Mouse (Mus musculus): ENCODE data around the gene Dydc1. TPM values are rescaled to one million over a fixed set of nuclear protein-coding genes. Genes with fewer than 3 reads are reported as not detected.

The Dydc1 gene
- polyA plus RNA-seq, 1 experiment from 2014 or later = not detected

GRCm38 (mm10) chr14:41102269-41102668 lies 29.6 kb downstream of the Dydc1 start:
- H3K27ac ChIP-seq = no peak overlapping the region
- no peak for ATAC-seq
- no peak overlapping the region for H3K4me3 ChIP-seq (replicated peaks)
- H3K36me3 ChIP-seq = no peaks in the 10 kb centered on the region
- WGBS = 82% methylated on average over 2 of the region's 2 CpGs
- no peaks in the 10 kb centered on the region for H3K4me1 ChIP-seq (replicated peaks)
- H3K9ac ChIP-seq (replicated peaks) = no peak overlapping the region
- no peaks in the 10 kb centered on the region for H3K9me3 ChIP-seq
- H3K27me3 ChIP-seq = no peaks in the 10 kb centered on the region
- H3K4me2 ChIP-seq (replicated peaks) = no peak overlapping the region

- H3K9ac ChIP-seq (replicated peaks) = no peak within 1 kb of the TSS
- H3K4me3 ChIP-seq (replicated peaks) = no peak within 1 kb of the TSS
- no peak within 1 kb of the TSS for H3K4me2 ChIP-seq (replicated peaks)
- no peaks in the 10 kb centered on the region for H3K4me1 ChIP-seq (replicated peaks)
- 83% methylated on average over 10 of the region's 10 CpGs for WGBS
- H3K27me3 ChIP-seq = no peaks in the 10 kb centered on the region
- H3K27ac ChIP-seq = no peak within 1 kb of the TSS
- ATAC-seq = no peak
- H3K36me3 ChIP-seq = no peaks in the 10 kb centered on the region
- H3K9me3 ChIP-seq = no peaks in the 10 kb centered on the region
Observed at GRCm38 (mm10) chr14:41104853-41105444, 32.2 kb downstream of the Dydc1 start, which contains the start of gene Mat1a. Gene Mat1a, plus strand, starts transcription at chr14:41105035.

- WGBS = 87% methylated on average over 7 of the region's 7 CpGs
- Histone ChIP-seq H3K9me3 (no peaks in the 10 kb centered on the region), H3K4me1 (replicated peaks) (no peaks in the 10 kb centered on the region), H3K4me3 (replicated peaks) (no peak overlapping the region), H3K9ac (replicated peaks) (no peak overlapping the region), H3K36me3 (no peaks in the 10 kb centered on the region), H3K27me3 (no peaks in the 10 kb centered on the region), H3K27ac (no peak overlapping the region), H3K4me2 (replicated peaks) (no peak overlapping the region)
- ATAC-seq = no peak
Observed at GRCm38 (mm10) chr14:41111031-41111668, 38.4 kb downstream of the Dydc1 start.

- no peak for ATAC-seq
- Histone ChIP-seq H3K27ac (no peak overlapping the region), H3K9me3 (no peaks in the 10 kb centered on the region), H3K4me1 (replicated peaks) (no peaks in the 10 kb centered on the region), H3K27me3 (no peaks in the 10 kb centered on the region), H3K36me3 (no peaks in the 10 kb centered on the region), H3K4me3 (replicated peaks) (no peak overlapping the region), H3K9ac (replicated peaks) (no peak overlapping the region), H3K4me2 (replicated peaks) (no peak overlapping the region)
- 84% methylated on average over 4 of the region's 4 CpGs for WGBS
Observed at GRCm38 (mm10) chr14:41112944-41113343, 40.2 kb downstream of the Dydc1 start.

GRCm38 (mm10) chr14:41116271-41116670 lies 43.6 kb downstream of the Dydc1 start:
- no peak overlapping the region for H3K4me2 ChIP-seq (replicated peaks)
- no peaks in the 10 kb centered on the region for H3K36me3 ChIP-seq
- H3K4me1 ChIP-seq (replicated peaks) = no peaks in the 10 kb centered on the region
- ATAC-seq = no peak
- H3K9me3 ChIP-seq = no peaks in the 10 kb centered on the region
- 89% methylated on average over 3 of the region's 3 CpGs for WGBS
- H3K27me3 ChIP-seq = no peaks in the 10 kb centered on the region
- no peak overlapping the region for H3K9ac ChIP-seq (replicated peaks)
- H3K4me3 ChIP-seq (replicated peaks) = no peak overlapping the region
- no peak overlapping the region for H3K27ac ChIP-seq

GRCm38 (mm10) chr14:41124683-41125082 lies 52.0 kb downstream of the Dydc1 start:
- no peaks in the 10 kb centered on the region for H3K4me1 ChIP-seq (replicated peaks)

GRCm38 (mm10) chr14:41127997-41128396 lies 55.3 kb downstream of the Dydc1 start:
- H3K9me3 ChIP-seq = no peaks in the 10 kb centered on the region
- ATAC-seq = no peak
- H3K36me3 ChIP-seq = no peaks in the 10 kb centered on the region
- H3K4me3 ChIP-seq (replicated peaks) = no peak overlapping the region
- H3K9ac ChIP-seq (replicated peaks) = no peak overlapping the region
- H3K4me2 ChIP-seq (replicated peaks) = no peak overlapping the region
- no peaks in the 10 kb centered on the region for H3K27me3 ChIP-seq
- 21% methylated on average over 4 of the region's 4 CpGs for WGBS
- no peaks in the 10 kb centered on the region for H3K4me1 ChIP-seq (replicated peaks)
- H3K27ac ChIP-seq = no peak overlapping the region

More at GRCm38 (mm10) chr14:41124683-41125082, 52.0 kb downstream of the Dydc1 start:
- Histone ChIP-seq H3K36me3 (no peaks in the 10 kb centered on the region), H3K27me3 (no peaks in the 10 kb centered on the region), H3K27ac (no peak overlapping the region), H3K9me3 (no peaks in the 10 kb centered on the region), H3K4me3 (replicated peaks) (no peak overlapping the region), H3K9ac (replicated peaks) (no peak overlapping the region), H3K4me2 (replicated peaks) (no peak overlapping the region)
- ATAC-seq = no peak
- WGBS = 88% methylated on average over 5 of the region's 5 CpGs

GRCm38 (mm10) chr14:41131540-41131939 lies 58.8 kb downstream of the Dydc1 start, which contains the start of gene Sftpa1:
Gene Sftpa1, plus strand, starts transcription at chr14:41131782.
- H3K27ac ChIP-seq = no peak within 1 kb of the TSS
- no peaks in the 10 kb centered on the region for H3K36me3 ChIP-seq
- WGBS = 83% methylated on average over 7 of the region's 7 CpGs

GRCm38 (mm10) chr14:41137006-41137405 lies 64.3 kb downstream of the Dydc1 start:
- no peak overlapping the region for H3K4me3 ChIP-seq (replicated peaks)
- ATAC-seq = no peak
- no peak overlapping the region for H3K4me2 ChIP-seq (replicated peaks)
- no peaks in the 10 kb centered on the region for H3K4me1 ChIP-seq (replicated peaks)
- no peaks in the 10 kb centered on the region for H3K9me3 ChIP-seq
- no peak overlapping the region for H3K27ac ChIP-seq
- no peaks in the 10 kb centered on the region for H3K27me3 ChIP-seq
- no peaks in the 10 kb centered on the region for H3K36me3 ChIP-seq
- no peak overlapping the region for H3K9ac ChIP-seq (replicated peaks)

More at GRCm38 (mm10) chr14:41131540-41131939, 58.8 kb downstream of the Dydc1 start, which contains the start of gene Sftpa1:
- Histone ChIP-seq H3K4me1 (replicated peaks) (no peaks in the 10 kb centered on the region), H3K4me2 (replicated peaks) (no peak within 1 kb of the TSS), H3K27me3 (no peaks in the 10 kb centered on the region), H3K9ac (replicated peaks) (no peak within 1 kb of the TSS), H3K4me3 (replicated peaks) (no peak within 1 kb of the TSS), H3K9me3 (no peaks in the 10 kb centered on the region)
- no peak for ATAC-seq

GRCm38 (mm10) chr14:41140686-41141085 lies 68.0 kb downstream of the Dydc1 start:
- no peak overlapping the region for H3K9ac ChIP-seq (replicated peaks)
- H3K4me3 ChIP-seq (replicated peaks) = no peak overlapping the region
- no peak overlapping the region for H3K4me2 ChIP-seq (replicated peaks)
- no peaks in the 10 kb centered on the region for H3K4me1 ChIP-seq (replicated peaks)
- WGBS = 88% methylated on average over 1 of the region's 1 CpGs
- H3K9me3 ChIP-seq = no peaks in the 10 kb centered on the region
- no peak for ATAC-seq
- no peaks in the 10 kb centered on the region for H3K36me3 ChIP-seq
- no peaks in the 10 kb centered on the region for H3K27me3 ChIP-seq
- H3K27ac ChIP-seq = no peak overlapping the region

All from midbrain, embryonic 13.5 days (tissue).